ENCODE assay signal across 8 mouse cellular contexts in genomic region chr9:107961881-107962280, GRCm38 (mm10). TPM values are rescaled to one million over a fixed set of nuclear protein-coding genes. Genes with fewer than 3 reads are reported as not detected.
DNase-seq lines count a peak whose midpoint lies in the region; ATAC-seq and TF ChIP-seq lines count a peak whose summit lies in the region.

No protein-coding gene starts in this region.

- H3K9ac ChIP-seq in kidney, postnatal 0 days (ENCODE audit: low read depth, low read length) = no peak overlapping the region
- no peak overlapping the region for H3K9ac ChIP-seq in stomach, embryonic 16.5 days (ENCODE audit: low read length)

- H3K27ac ChIP-seq in kidney, postnatal 0 days = no peak overlapping the region
- 0 out of 2 replicates have a peak overlapping the region, but pooled peaks have one; percentile 7 for H3K27ac ChIP-seq in limb, embryonic 10.5 days
- H3K27ac ChIP-seq in stomach, embryonic 16.5 days (ENCODE audit: low read length) = no peak overlapping the region

- peak; percentile 65 for TF ChIP-seq CTCF in kidney, postnatal 0 days (IDR thresholded peaks at IDR 0.05; ENCODE audit: low read depth)

- no peaks in the 10 kb centered on the region for H3K27me3 ChIP-seq in kidney, postnatal 0 days (ENCODE audit: insufficient read depth, low read length)
- no peaks in the 10 kb centered on the region for H3K27me3 ChIP-seq in limb, embryonic 10.5 days (ENCODE audit: low read depth, poor library complexity, severe bottlenecking)
- H3K27me3 ChIP-seq in stomach, embryonic 16.5 days (ENCODE audit: control insufficient read depth, insufficient read depth, low read length) = no peaks in the 10 kb centered on the region

- H3K9me3 ChIP-seq in kidney, postnatal 0 days (replicated peaks; ENCODE audit: low read length) = no peaks in the 10 kb centered on the region
- no peaks in the 10 kb centered on the region for H3K9me3 ChIP-seq in limb, embryonic 10.5 days (replicated peaks)
- H3K9me3 ChIP-seq in stomach, embryonic 16.5 days (replicated peaks; ENCODE audit: control insufficient read depth, low read length) = no peaks in the 10 kb centered on the region

- no peak for ATAC-seq in kidney, postnatal 0 days (replicated peaks; ENCODE audit: low FRiP score, low read depth)
- ATAC-seq in stomach, embryonic 16.5 days (ENCODE audit: insufficient read depth, low FRiP score) = peak; percentile 48; the same call in 1 of the 2 replicates

- H3K36me3 ChIP-seq in kidney, postnatal 0 days (ENCODE audit: insufficient read depth, low read length) = peaks cover 9% of the 10 kb centered on the region
- H3K36me3 ChIP-seq in limb, embryonic 10.5 days = peaks cover 97% of the 10 kb centered on the region
- H3K36me3 ChIP-seq in stomach, embryonic 16.5 days (ENCODE audit: control insufficient read depth, insufficient read depth, low read length) = no peaks in the 10 kb centered on the region

- H3K4me1 ChIP-seq in kidney, postnatal 0 days (replicated peaks; ENCODE audit: insufficient read depth, low read length) = no peaks in the 10 kb centered on the region
- H3K4me1 ChIP-seq in limb, embryonic 10.5 days = peaks cover 13% of the 10 kb centered on the region
- H3K4me1 ChIP-seq in stomach, embryonic 16.5 days (ENCODE audit: control insufficient read depth, insufficient read depth, low read length) = no peaks in the 10 kb centered on the region

- H3K4me3 ChIP-seq in kidney, postnatal 0 days (replicated peaks; ENCODE audit: low read depth, low read length) = no peak overlapping the region
- H3K4me3 ChIP-seq in limb, embryonic 10.5 days = no peak overlapping the region
- no peak overlapping the region for H3K4me3 ChIP-seq in stomach, embryonic 16.5 days (replicated peaks; ENCODE audit: low read length)

- 45% methylated on average over 5 of the region's 5 CpGs for WGBS in kidney, postnatal 0 days
- 57% methylated on average over 5 of the region's 5 CpGs for WGBS in limb, embryonic 10.5 days
- 50% methylated on average over 5 of the region's 5 CpGs for WGBS in stomach, embryonic 16.5 days

- peak; percentile 67 for DNase-seq in kidney, postnatal 0 days (ENCODE audit: low spot score)
- DNase-seq in kidney, adult 18-20 months = no peak
- DNase-seq in R1 (ENCODE audit: low read depth, low spot score) = peak; percentile 78
- peak; percentile 47 for DNase-seq in heart, postnatal 4 days
- no peak for DNase-seq in limb, embryonic 10.5 days (ENCODE audit: low spot score)
- DNase-seq in adrenal gland, adult 2 months = no peak
- no peak for DNase-seq in urinary bladder, postnatal 25 days (ENCODE audit: low spot score)

- no peak overlapping the region for H3K4me2 ChIP-seq in kidney, postnatal 0 days (ENCODE audit: low read length)
- no peak overlapping the region for H3K4me2 ChIP-seq in stomach, embryonic 16.5 days (ENCODE audit: low read depth, low read length)

RNA-seq across cellular contexts. Expression of gene Traip, which starts 11.9 kb away (rescaled TPM):
- polyA plus RNA-seq in kidney, postnatal 0 days (2015; fragmentation: Nextera tagmentation; extraction: Ambion mirVana) = 10.0 and 10.2 TPM in 2 replicates
- total RNA-seq in heart, postnatal 4 days (2021) = 10 to 100 TPM in 1 of 2 experiments, 1 to 10 TPM in 1; 7.4 to 10.5 TPM
- 43.2 and 45.9 TPM in 2 replicates for polyA plus RNA-seq in limb, embryonic 10.5 days (2016; fragmentation: Nextera tagmentation; extraction: Ambion mirVana)
- 16.4 and 20.4 TPM in 2 replicates for polyA plus RNA-seq in stomach, embryonic 16.5 days (2015; fragmentation: Nextera tagmentation; extraction: Ambion mirVana)
- total RNA-seq in adrenal gland, adult 2 months (2021) = 1 to 10 TPM; 2.1 to 2.5 TPM
- 0.61 and 0.72 TPM in 2 replicates for polyA plus RNA-seq in adrenal gland, adult 2 months (2012; rRNA removed)

RNA-seq across cellular contexts. Expression of gene Uba7, which starts 13.4 kb away (rescaled TPM):
- polyA plus RNA-seq in kidney, postnatal 0 days (2015; fragmentation: Nextera tagmentation; extraction: Ambion mirVana) = 33.2 and 41.6 TPM in 2 replicates
- 10 to 100 TPM; 13.6 to 13.9 TPM for total RNA-seq in heart, postnatal 4 days (2021)
- polyA plus RNA-seq in limb, embryonic 10.5 days (2016; fragmentation: Nextera tagmentation; extraction: Ambion mirVana) = 18.6 and 22.5 TPM in 2 replicates
- 34.8 and 40.0 TPM in 2 replicates for polyA plus RNA-seq in stomach, embryonic 16.5 days (2015; fragmentation: Nextera tagmentation; extraction: Ambion mirVana)
- total RNA-seq in adrenal gland, adult 2 months (2021) = 10 to 100 TPM; 10.6 to 22.1 TPM
- 35.4 and 39.9 TPM in 2 replicates for polyA plus RNA-seq in adrenal gland, adult 2 months (2012; rRNA removed)

RNA-seq across cellular contexts. Expression of gene Gm20661, which starts 21.0 kb away (rescaled TPM):
- 1.3 and 2.0 TPM in 2 replicates for polyA plus RNA-seq in kidney, postnatal 0 days (2015; fragmentation: Nextera tagmentation; extraction: Ambion mirVana)
- total RNA-seq in heart, postnatal 4 days (2021) = 1 to 10 TPM in 1 of 2 experiments, under 1 TPM in 1; 0.72 to 1.2 TPM
- 3.5 and 6.2 TPM in 2 replicates for polyA plus RNA-seq in limb, embryonic 10.5 days (2016; fragmentation: Nextera tagmentation; extraction: Ambion mirVana)
- polyA plus RNA-seq in stomach, embryonic 16.5 days (2015; fragmentation: Nextera tagmentation; extraction: Ambion mirVana) = 5.9 and 7.5 TPM in 2 replicates
- under 1 TPM in 1 of 2 experiments, not detected in 1; 0.38 TPM for total RNA-seq in adrenal gland, adult 2 months (2021)
- polyA plus RNA-seq in adrenal gland, adult 2 months (2012; rRNA removed) = 0.12 and 0.20 TPM in 2 replicates

RNA-seq across cellular contexts. Expression of gene Inka1, which starts 23.8 kb away (rescaled TPM):
- polyA plus RNA-seq in kidney, postnatal 0 days (2015; fragmentation: Nextera tagmentation; extraction: Ambion mirVana) = 63.8 and 66.8 TPM in 2 replicates
- total RNA-seq in heart, postnatal 4 days (2021) = 10 to 100 TPM; 24.8 to 27.7 TPM
- polyA plus RNA-seq in limb, embryonic 10.5 days (2016; fragmentation: Nextera tagmentation; extraction: Ambion mirVana) = 180 and 189 TPM in 2 replicates
- polyA plus RNA-seq in stomach, embryonic 16.5 days (2015; fragmentation: Nextera tagmentation; extraction: Ambion mirVana) = 42.6 and 42.7 TPM in 2 replicates
- total RNA-seq in adrenal gland, adult 2 months (2021) = 1 to 10 TPM; 2.4 to 7.8 TPM
- 11.6 and 19.0 TPM in 2 replicates for polyA plus RNA-seq in adrenal gland, adult 2 months (2012; rRNA removed)

RNA-seq across cellular contexts. Expression of gene Camkv, which starts 26.4 kb away (rescaled TPM):
- polyA plus RNA-seq in kidney, postnatal 0 days (2015; fragmentation: Nextera tagmentation; extraction: Ambion mirVana) = 0.95 and 1.3 TPM in 2 replicates
- total RNA-seq in heart, postnatal 4 days (2021) = not detected
- polyA plus RNA-seq in limb, embryonic 10.5 days (2016; fragmentation: Nextera tagmentation; extraction: Ambion mirVana) = 7.5 and 9.9 TPM in 2 replicates
- 2.6 and 2.9 TPM in 2 replicates for polyA plus RNA-seq in stomach, embryonic 16.5 days (2015; fragmentation: Nextera tagmentation; extraction: Ambion mirVana)
- 1 to 10 TPM; 2.9 to 5.2 TPM for total RNA-seq in adrenal gland, adult 2 months (2021)
- polyA plus RNA-seq in adrenal gland, adult 2 months (2012; rRNA removed) = 7.8 and 9.5 TPM in 2 replicates

Comparison
In these comparisons a context has a peak if more than half of its experiments do, and no peak if none do; other contexts are left out.
1. DNase-seq: peak in kidney, postnatal 0 days (single experiment), R1 (single experiment) and heart, postnatal 4 days (single experiment); none in kidney, adult 18-20 months (single experiment), limb, embryonic 10.5 days (single experiment), adrenal gland, adult 2 months (single experiment) and urinary bladder, postnatal 25 days (single experiment).